Mouse (Mus musculus): ENCODE data around the gene Slc6a5.

Gene Slc6a5

GRCm38 (mm10) chr7:49909850-49910249, at the start of gene Slc6a5:
Gene Slc6a5, plus strand, starts transcription at chr7:49910146.
- no peak for DNase-seq

GRCm38 (mm10) chr7:49861196-49861595, 48.8 kb upstream of the Slc6a5 start:
- no peak for DNase-seq

DNA sequence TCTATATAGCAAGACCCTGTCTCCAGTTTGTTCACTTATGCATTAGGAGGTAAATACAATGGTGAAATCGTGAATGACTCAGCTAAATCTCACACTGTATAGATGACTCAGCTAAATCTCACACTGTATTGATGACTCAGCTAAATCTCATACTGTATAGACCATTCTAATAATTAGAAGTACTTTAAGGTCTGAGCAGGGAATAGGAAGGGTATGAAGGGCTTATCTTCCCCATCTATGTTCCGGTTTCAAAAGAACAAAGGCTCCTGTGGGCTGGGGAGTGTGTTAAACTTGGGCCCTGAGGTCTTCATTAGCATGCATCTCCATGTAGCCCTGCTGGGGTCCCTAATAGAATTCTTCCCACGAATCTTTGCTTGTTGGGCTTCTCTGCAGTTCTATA, 46.2 kb upstream of the Slc6a5 start:
- no peak for DNase-seq

GRCm38 (mm10) chr7:49869656-49870055, 40.3 kb upstream of the Slc6a5 start:
- DNase-seq = no peak

DNA sequence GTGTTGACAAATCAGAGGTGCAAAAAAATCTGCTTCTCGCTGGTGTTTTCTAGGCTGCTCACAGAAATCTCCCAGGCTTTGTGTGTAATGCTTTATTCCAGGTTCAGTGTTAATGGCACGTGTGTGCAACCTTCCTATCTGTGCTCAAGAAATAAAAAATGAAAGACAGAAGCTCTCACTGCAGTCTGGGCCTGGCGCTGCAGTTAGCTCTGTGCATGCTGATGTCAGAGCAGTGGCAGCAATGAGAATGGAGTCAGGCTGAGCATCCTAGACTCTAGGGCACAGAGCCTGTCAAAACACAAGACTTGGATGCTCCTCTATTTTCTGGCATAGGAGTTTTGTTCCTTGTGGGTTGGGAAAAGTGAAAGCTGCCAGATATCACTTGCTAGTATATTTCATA, 39.7 kb upstream of the Slc6a5 start:
- no peak for DNase-seq

DNA sequence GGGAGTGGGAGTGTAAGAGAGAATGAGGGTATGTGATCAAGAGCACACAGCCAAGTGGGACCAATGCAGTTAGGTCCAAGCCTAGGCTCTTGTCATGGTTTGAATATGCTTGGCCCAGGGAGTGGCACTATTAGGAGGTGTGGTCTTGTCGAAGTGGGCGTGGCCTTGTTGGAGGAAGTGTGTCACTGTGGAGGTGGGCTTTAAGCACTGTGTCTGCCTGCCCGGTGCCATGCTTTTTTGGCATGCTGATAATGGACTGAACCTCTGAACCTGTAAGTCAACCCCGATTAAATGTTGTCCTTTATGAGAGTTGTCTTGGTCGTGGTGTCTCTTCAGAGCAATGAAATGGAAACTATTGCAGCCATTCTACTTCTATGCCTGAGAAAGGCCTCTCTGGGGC, 32.6 kb upstream of the Slc6a5 start:
- no peak for DNase-seq

DNA sequence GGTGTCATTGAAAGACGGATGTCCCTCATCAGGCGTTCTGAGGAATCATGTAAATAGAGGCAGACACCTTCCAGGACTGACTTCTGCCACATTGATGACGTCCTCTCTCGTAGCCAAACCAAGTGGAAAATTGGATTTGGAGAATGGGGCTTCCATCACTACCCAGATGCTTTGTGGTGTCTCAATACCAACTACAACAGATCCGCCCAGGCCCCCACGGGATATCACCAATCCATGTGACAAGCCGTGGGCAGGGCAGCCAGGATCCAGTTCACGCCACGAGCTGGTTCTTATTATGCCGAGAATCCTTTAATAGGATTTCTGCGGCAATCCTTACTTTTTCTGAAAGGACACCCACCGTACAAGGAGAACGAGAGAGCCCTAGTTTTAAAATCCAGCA, 30.9 kb upstream of the Slc6a5 start:
- no peak for DNase-seq

GRCm38 (mm10) chr7:49879998-49880707, 29.8 kb upstream of the Slc6a5 start:
- no peak for DNase-seq

GRCm38 (mm10) chr7:49882288-49882687, 27.7 kb upstream of the Slc6a5 start:
- peak; percentile 23 to 62 for DNase-seq

DNA sequence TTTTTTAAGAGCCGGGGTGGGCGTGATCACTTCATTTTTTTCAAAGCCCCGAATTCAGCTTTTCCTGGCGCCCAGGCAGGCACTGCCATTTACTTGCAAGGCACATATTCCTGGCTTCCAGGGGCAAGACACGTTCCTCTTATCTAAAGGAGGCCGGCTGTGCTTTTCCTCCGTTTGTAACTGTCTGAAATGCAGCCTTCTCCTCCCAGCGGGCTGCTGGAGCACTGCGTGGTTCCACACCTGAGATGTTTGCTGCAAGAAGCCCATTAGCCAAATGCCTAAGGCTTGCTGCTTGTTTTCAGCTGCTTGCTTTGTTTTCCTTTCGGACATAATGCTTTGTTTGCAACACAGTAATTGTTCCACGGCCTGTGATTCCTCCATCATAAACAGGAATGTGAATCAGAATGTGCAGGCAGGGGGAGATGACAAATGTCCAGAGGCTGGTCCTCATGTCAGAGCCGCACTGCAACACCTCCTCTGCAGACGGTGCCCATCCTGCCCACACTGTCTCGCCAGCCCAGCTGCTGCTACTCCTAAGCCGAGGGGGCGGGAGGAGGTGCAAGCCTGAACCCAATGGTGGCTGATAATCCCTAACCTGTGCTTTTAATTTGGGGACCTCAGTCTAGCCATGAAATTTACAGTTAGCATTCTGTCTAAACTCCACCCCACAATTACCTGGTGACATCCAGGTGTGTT, 27.1 kb upstream of the Slc6a5 start:
- DNase-seq = peak in 1 of 2 experiments; percentile 10

DNA sequence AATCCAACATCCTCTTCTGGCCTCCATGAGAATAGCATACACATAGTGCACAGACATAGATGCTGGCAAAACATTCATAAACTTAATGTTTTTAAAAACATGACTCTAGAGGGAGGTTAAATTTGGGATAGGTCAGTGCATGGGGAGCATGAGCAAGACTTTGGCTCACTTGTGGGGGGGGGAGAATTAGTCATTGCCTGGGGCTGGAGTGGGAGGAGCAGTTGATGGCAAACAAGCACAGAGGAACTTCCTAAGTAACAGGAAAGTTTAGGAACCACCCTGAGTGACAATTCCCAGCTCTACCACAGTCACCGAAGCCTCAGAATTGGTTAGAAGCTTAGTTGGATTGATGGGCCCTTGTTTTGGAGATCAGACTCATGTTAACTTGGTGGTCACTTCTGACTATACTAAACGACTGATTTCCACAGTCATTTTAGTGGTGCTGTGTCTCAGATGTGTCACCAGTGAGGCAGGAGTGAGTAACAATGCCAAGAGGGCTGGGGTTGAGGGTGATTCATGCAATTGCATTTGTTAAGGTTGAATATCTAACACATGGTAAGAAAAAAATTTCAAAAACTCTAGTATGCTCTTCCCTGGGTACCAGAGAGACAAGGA, 22.1 kb upstream of the Slc6a5 start:
- DNase-seq = no peak

- DNase-seq = no peak
Measured at GRCm38 (mm10) chr7:49894786-49895185, 15.2 kb upstream of the Slc6a5 start.

GRCm38 (mm10) chr7:49895296-49895695, 14.7 kb upstream of the Slc6a5 start:
- no peak for DNase-seq

DNA sequence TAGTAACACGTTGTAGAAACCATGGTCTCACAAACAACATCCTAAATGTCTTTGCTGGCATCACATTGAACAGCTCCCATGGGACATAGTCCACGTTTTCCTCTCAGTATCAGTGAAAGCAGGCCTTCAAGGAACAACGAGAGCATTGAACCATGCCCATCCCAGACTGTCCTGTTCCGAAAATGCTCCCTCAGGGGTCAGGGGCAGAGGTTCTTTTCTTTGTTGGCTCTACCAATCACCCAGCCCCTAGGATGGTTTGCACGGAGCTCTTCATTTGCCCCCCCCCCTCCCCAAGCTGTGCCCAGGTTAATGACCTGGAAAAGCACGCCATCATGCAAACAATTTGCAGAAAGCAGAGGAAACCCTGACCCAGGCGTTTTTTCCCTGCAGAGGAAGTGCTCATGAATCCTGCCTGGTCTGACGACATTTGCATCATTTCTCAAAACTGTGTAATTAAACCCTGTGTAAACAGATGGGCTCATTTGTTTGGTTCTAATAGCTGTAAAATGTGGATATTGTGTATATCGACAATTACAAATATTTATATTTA, 7.9 kb upstream of the Slc6a5 start:
- no peak for DNase-seq

- DNase-seq = no peak
Measured at GRCm38 (mm10) chr7:49907191-49908171, 2.5 kb upstream of the Slc6a5 start.

DNA sequence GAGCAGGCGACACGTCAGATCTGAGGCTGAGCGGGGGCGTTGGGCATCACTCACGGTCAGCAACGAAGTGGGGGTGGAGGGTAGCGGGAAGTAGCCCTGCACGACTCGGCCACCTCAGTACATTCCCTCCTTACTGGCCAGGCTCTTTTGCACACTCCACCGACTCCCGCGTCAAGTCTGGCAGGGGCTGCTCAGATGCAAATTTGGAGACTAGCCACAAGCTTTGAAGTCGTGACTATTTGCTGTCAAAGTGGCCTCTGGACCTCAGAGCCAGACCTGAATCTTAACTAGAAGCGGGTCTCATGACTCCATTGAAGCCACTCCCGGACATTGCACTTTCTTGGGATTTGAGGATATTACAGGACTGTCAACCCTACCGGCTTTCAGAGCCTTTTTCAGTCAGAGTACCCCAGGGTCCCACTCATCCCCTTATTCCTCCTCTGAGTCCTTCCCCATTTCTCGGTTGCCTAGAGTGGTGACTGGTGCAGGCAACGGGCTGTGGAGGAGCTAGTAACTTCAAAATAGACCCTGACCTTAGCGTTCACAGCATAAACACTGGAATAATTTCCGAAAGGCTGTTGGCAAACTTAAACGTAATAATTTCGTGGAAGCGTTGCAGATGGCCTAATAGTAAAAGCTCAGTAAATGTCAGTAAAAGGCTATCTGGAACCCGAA, 1.6 kb upstream of the Slc6a5 start:
- no peak for DNase-seq

GRCm38 (mm10) chr7:49908990-49909411, 945 bp upstream of the Slc6a5 start:
- DNase-seq = peak; percentile 17 to 27

- peak in 1 of 2 experiments; percentile 38 for DNase-seq
Measured at GRCm38 (mm10) chr7:49910361-49910760, 415 bp downstream of the Slc6a5 start.

DNA sequence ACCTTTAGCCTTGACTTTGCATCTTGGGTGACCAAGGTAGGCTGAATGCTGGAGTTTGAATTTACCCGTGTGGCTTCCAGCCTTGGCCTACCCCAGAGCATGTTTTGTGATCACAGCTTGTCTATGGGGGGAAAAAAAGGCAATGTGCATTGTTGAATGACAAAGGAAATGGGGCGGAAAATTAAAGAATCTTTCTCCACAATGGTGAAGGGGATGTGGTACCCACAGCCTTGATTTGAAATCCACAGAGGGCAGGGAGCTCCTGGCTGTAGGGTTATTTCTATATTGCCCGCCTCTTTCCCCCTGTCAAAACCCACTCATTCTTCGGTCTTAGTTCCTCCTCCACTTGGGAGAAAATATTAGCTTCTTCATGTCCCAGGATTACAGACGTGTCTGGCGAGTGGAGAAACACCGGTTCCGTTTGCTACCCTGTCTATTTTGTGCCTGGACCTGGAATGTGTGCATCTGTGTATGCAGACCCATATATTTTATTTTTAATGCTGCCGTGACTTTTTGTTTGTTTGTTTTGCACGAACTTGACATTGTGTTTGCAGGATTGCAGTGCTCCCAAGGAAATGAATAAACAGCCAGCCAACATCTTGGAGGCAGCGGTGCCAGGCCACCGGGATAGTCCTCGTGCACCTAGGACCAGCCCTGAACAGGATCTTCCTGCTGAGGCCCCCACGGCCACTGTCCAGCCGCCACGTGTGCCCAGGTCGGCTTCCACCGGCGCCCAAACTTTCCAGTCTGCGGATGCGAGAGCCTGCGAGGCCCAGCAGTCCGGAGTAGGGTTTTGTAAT, 1.4 kb downstream of the Slc6a5 start:
- no peak for DNase-seq

DNA sequence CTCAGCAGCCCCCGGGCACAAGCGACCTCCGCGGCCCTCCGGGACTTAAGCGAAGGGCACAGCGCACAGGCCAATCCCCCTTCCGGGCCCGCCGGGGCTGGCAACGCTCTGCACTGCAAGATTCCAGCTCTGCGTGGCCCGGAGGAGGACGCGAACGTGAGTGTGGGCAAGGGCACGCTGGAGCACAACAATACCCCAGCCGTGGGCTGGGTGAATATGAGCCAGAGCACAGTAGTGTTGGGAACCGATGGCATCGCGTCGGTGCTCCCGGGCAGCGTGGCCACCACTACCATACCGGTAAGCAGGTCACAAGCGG, 2.0 kb downstream of the Slc6a5 start:
- peak in 1 of 2 experiments; percentile 12 for DNase-seq

- no peak for DNase-seq
Measured at GRCm38 (mm10) chr7:49913164-49913563, 3.2 kb downstream of the Slc6a5 start.

Measured in cerebellum, postnatal 25 days (tissue).